Mouse (Mus musculus) common myeloid progenitor, adult 5-6 weeks (primary cell): Measurements from ENCODE around the gene Chst14. TPM values are rescaled to one million over a fixed set of nuclear protein-coding genes. Genes with fewer than 3 reads are reported as not detected.

Experiments
- ATAC-seq: replicated peaks from 2 replicates; pipeline ENCODE4 v1.8.0; 2016; ENCODE audit warnings: low read depth, mild to moderate bottlenecking, moderate TSS enrichment, inconsistent platforms; ENCODE audit not compliant: poor library complexity, severe bottlenecking
- total RNA-seq: library from RNA; stranded (forward); fragments of 200-1000, 187-1606 nt; gene quantifications from 2 replicates; pipeline ENCODE4 v1.2.3, GENCODE M21; 2017

The Chst14 gene
- total RNA-seq, 1 experiment from 2014 or later = 3.9 TPM

- ATAC-seq = no peak
These were observed 23.0 kb upstream of the Chst14 start for GRCm38 (mm10) chr2:118903333-118903741.

- 0 out of 2 replicates have a peak, but pooled peaks have one; percentile 17 for ATAC-seq
These were observed 20.7 kb upstream of the Chst14 start for GRCm38 (mm10) chr2:118905433-118906117.

DNA sequence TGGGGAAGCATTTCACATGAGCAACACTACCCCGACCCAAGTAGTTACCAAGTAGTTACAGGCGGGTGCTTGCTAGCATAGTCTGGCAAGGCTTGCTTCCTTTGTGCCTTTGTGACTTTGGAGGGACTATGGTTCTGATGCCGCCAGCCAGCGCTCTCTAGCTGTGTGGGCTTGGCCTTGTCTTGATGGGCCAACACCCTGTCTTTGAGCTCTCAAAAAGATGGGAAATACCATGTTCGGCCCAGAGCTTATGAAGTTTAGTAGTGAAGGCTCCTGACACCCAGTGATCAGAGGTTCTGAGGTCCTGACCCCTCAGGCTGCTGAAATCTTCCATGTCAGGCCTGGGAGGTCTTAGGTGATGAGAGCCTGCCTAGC is 20.2 kb upstream of the Chst14 start:
- no peak for ATAC-seq

GRCm38 (mm10) chr2:118907781-118908180 is 18.5 kb upstream of the Chst14 start:
- ATAC-seq = no peak

GRCm38 (mm10) chr2:118909151-118909550 is 17.1 kb upstream of the Chst14 start:
- no peak for ATAC-seq

DNA sequence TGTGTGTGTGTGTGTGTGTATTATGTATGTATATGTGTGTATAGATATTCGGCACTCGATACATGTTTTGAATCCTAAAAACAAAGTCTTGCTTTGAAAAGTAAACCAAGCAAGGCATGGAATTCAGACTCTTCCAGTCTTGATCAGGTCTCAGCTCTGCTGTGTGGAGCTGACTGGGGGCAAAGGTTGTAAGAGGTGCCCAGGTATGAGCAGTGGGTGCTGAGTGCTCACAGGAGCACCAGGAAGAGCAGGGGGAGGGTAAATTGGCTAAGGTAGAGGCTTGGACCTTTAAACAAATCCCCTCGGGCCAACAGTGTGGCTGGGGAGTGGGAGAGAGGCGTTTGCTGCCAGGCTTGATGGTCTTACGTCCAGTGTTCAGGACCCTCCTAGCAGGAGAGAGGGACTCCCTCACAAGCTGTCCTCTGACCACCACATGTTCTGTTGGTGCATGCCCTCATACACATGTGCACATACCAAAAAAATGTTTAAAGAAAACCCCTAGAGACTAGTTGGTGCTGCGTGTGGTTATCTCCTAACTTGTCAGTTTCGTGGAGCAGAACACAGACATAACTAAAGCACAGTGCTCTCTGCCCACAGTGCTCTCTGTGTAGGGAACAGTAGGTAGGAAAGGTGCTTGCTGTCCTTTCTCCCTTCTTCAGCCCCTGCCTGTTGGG is 15.6 kb upstream of the Chst14 start:
- ATAC-seq = no peak

GRCm38 (mm10) chr2:118912706-118913105 is 13.6 kb upstream of the Chst14 start:
- ATAC-seq = no peak

DNA sequence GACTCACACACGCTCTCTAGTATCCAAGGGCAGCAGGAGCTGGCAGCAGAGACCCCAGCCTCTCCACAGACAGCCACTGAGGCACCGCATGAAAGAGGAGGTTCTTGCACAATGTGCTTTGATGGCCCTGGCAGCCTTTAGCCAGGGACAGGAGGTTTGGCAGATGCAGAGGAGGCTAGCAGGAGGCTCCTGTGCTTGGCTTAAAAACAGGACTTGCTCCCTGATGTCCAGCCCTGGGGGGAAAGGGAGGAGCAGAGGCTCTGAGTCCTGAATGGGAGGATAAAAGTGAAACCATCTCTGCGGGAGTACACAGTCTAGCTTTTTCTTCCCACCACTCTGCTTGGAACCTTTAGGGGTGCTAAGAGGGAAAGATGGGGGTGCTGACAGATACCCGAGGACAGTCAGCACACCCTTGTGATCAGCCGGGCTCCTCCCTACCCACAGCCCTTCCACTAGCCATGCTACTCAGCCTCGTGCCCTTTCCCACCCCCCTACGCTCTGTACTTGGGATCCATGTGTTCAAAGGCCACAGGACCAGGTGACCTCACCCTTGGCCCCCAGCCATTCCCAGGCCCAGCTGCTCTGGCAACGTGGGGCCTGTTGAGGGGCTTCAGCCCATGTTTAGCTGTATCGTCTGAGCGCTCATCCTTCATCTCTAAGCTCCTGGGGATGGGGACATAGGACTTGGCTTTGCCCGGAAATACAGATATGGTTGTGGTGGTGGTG is 12.6 kb upstream of the Chst14 start:
- no peak for ATAC-seq

DNA sequence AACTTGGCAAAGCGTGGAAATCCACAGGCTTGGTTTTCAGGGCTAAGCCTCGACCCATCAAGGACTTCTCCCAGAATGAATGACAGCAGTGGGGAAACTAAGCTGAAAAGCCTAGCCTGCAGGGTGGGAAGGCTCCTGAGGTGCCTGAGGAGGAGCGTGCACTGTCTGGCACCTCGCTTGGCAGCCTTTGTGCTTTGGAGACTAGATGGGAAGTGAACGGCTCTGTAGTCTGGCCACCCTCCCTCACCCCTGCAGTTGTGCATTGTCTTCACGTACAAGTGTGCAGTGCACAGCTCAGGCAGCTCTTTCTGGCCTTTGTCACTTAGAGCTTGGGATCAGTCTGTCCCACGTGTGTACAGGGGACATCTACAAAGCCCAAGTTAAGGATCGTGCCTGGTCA is 11.6 kb upstream of the Chst14 start:
- no peak for ATAC-seq

- no peak for ATAC-seq
These were observed 9.9 kb upstream of the Chst14 start for GRCm38 (mm10) chr2:118916436-118916835.

GRCm38 (mm10) chr2:118918543-118918942 is 7.8 kb upstream of the Chst14 start:
- no peak for ATAC-seq

DNA sequence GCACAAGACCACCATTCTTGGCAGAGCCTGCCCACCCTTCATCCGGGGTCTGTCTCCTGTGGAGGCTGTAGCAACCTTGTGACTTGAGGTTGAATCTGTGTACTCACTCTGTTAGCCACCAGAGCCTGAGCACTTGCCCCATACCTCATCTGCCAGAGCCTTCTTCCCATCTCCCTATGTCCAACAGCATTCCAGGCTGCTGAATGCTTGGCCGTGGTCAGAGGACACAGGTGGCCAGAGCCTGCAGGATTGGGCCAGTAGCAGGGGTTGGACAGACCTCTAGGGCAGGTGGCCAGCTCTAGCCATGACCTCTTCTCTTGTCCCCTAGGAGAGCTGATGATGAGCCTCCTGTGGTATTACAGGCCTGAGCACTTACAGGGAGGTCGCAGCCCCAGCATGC is 5.9 kb upstream of the Chst14 start:
- no peak for ATAC-seq

DNA sequence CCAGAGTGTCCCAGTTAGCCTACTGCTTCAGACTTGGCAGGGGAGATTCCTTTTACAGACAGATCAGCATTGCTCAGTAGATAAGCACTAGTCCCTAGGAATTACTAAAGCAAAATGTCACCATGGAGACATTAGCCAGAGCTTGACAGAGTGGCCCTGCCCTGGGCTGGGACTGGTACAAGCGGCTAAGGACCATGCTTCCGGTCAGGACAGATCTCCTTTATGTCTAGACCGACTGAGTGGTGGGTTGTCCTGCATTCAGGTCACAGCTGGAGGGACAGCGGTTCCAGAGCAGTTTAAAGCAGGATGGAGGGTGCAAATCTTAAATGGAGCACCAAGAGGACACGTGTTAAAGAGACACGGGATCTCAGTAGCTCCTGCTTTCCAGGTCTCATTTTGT is 344 bp upstream of the Chst14 start:
- ATAC-seq = no peak; the same call in 1 of the 2 replicates

- ATAC-seq = peak; percentile 73
These were observed 873 bp downstream of the Chst14 start for GRCm38 (mm10) chr2:118926998-118927739.

- ATAC-seq = no peak
These were observed 15.0 kb downstream of the Chst14 start for GRCm38 (mm10) chr2:118941341-118941740.

DNA sequence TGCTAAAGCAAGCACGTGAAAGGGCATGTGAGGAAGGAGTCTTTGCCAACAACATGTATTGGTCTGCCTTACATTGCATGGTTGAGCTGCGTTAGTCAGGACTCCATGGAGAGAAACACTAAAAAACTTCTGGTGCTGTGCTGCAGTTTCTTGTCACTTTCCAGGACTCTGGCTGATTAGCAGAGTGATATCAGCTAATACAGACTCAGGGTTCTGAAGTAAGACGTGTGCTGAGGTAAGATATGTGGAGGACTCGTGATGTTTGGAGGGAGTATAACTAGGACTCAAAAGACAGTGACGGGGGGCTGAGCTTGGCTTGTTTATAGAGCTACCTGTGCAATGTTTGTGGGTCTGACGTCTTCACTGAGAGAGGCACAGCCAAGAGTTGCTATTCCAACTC is 16.9 kb downstream of the Chst14 start:
- ATAC-seq = no peak

DNA sequence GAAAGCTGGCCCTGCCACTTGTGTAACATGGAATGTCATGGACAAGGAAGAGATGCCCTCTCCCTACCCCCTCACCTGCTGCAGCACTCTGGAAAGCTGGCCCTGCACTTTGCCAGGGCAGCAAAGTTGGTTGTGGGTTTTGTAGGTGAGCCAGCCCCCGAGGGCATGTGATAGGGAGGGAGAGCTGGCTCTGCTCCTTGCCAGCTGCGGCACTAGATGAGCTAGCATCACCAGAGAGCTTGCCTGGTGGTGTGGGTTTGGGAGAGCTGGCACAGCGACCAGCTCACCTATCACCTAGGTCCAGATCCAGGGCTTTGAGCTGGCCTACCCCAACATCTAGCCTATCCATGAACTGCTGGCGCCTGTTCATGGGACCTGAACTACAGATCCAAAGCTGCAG is 22.5 kb downstream of the Chst14 start:
- ATAC-seq = no peak

GRCm38 (mm10) chr2:118949699-118950098 is 23.4 kb downstream of the Chst14 start:
- ATAC-seq = no peak

- ATAC-seq = no peak
These were observed 30.2 kb downstream of the Chst14 start for GRCm38 (mm10) chr2:118956497-118956896.

- no peak for ATAC-seq
These were observed 33.3 kb downstream of the Chst14 start for GRCm38 (mm10) chr2:118959644-118960043.
